Mouse (Mus musculus): ENCODE measurements at regions not wholly inside any gene's neighbourhood (a gene's known extent, or its start where the extent isn't known, plus 50 kb on each side); places are given as distances from the start of the nearest gene placed in this dataset.

DNA sequence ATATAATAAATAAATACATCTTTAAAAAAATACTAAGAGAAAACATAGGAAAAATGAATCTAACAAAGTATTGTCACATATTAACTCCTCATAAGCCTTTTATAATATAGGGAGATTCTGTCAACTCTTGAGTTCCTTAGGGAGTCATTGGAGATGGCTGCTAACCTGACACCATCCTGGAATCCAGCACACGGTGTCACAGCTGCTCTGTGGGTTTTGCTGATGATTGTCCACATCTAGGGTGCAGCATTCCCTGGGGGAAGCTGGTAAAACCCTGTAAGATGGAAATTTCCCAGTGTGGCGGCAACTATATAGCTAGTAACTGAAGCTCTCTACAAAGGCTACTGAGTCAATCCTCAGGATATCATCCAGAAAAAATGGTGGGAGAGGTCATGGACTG is 58.9 kb upstream of the E2f3 start:
- no peak for DNase-seq (ENCODE audit: low read depth, low spot score)
- ATAC-seq = no peak
- TF ChIP-seq CTCF (IDR thresholded peaks at IDR 0.05) = no peak
- in situ Hi-C loops (cut with MboI; ENCODE audit: low pct_unique_long_range_greater_than_20kb) = no loop called here
- no peaks in the 10 kb centered on the region for H3K27me3 ChIP-seq
- POLR2A ChIA-PET = no interaction called here
- CTCF ChIA-PET = no interaction called here

DNA sequence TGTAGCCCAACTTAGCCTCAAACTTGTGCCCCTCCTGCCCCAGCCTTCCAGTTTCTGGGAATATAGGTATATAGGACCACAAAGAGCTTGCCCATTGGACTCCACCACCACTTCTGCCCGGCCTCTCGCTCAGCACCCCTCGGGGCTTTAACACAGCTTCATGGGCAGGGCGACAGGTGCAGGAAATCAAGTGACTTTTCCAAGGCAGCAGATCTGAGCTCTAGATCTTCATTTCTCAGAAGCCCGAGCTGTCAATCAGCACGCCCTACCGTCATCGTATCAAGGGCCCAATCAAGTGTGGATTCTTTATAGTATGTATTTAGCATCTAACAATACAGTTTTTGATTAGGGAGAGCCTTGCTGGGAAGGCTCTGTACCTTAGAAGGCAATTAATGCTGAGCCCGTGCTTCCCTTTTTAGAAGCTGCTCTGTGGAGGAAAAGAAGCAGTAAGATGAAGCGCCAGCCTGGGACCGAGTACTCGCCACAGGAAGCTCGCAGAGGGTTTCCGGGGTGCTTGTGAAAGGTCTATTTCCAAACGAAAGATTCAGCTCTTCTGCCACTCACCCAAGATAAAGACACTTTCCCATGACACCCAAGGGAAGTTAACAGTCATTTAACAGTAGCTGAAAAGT is 56.9 kb upstream of the E2f3 start:
- H3K27me3 ChIP-seq = no peaks in the 10 kb centered on the region
- no peak for ATAC-seq
- CTCF ChIA-PET = interaction anchor here (1.0 to 1.4 kb wide), 2 partner anchors 10 to 19 kb away, joined by 3 read pairs; no protein-coding TSS in a partner anchor
- TF ChIP-seq CTCF (IDR thresholded peaks at IDR 0.05) = no peak
- no peak for DNase-seq (ENCODE audit: low read depth, low spot score)
- in situ Hi-C loops (cut with MboI; ENCODE audit: low pct_unique_long_range_greater_than_20kb) = no loop called here
- POLR2A ChIA-PET = interaction anchor here (0.9 kb wide), 1 partner anchor 10 kb away, joined by 3 read pairs; no protein-coding TSS in a partner anchor

- ATAC-seq (no peak), DNase-seq (ENCODE audit: low read depth, low spot score) (peak; percentile 20)
- H3K27me3 ChIP-seq = no peaks in the 10 kb centered on the region
- TF ChIP-seq CTCF (IDR thresholded peaks at IDR 0.05) = no peak
- in situ Hi-C loops (cut with MboI; ENCODE audit: low pct_unique_long_range_greater_than_20kb) = no loop called here
- ChIA-PET CTCF (interaction anchor here (1.4 kb wide), 1 partner anchor 11 kb away, joined by 3 read pairs; no protein-coding TSS in a partner anchor), POLR2A (no interaction called here)
Measured at GRCm38 (mm10) chr13:30041501-30042295, 55.8 kb upstream of the E2f3 start.

DNA sequence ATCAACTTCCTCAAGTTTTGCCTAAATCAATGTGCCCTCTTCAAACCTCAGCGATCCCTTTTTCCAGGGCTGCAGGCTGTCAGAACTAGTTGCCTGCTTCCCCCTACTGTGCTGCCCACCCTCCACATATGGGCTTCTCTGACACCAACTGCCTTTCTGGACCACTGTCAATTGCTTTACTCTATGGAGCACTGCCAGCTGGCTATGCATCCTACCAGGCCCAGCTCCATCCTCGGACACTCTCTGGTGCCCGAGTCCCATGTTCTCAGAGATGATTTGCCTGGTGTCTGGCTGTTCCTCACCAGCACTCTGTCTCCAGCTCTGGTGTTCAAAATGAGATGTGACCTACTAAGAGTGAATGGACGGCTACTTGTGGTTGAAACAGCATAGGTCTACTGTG is 54.4 kb upstream of the E2f3 start:
- in situ Hi-C loops (cut with MboI; ENCODE audit: low pct_unique_long_range_greater_than_20kb) = no loop called here
- no peak for TF ChIP-seq CTCF (IDR thresholded peaks at IDR 0.05)
- no peaks in the 10 kb centered on the region for H3K27me3 ChIP-seq
- ATAC-seq (no peak), DNase-seq (ENCODE audit: low read depth, low spot score) (no peak)
- CTCF ChIA-PET = interaction anchor here (0.6 to 1.2 kb wide), 2 partner anchors 10 to 34 kb away, joined by 3 read pairs; no protein-coding TSS in a partner anchor
- POLR2A ChIA-PET = no interaction called here

- no peak for TF ChIP-seq CTCF (IDR thresholded peaks at IDR 0.05)
- ChIA-PET POLR2A (no interaction called here), CTCF (interaction anchor here (0.6 to 1.2 kb wide), 2 partner anchors 10 to 34 kb away, joined by 3 read pairs; no protein-coding TSS in a partner anchor)
- no peaks in the 10 kb centered on the region for H3K27me3 ChIP-seq
- DNase-seq (ENCODE audit: low read depth, low spot score) (no peak), ATAC-seq (no peak)
- in situ Hi-C loops (cut with MboI; ENCODE audit: low pct_unique_long_range_greater_than_20kb) = no loop called here
Measured at GRCm38 (mm10) chr13:30039791-30040190, 53.9 kb upstream of the E2f3 start.

- H3K27me3 ChIP-seq = peaks cover 10% of the 10 kb centered on the region
- TF ChIP-seq CTCF (IDR thresholded peaks at IDR 0.05) = no peak
- in situ Hi-C loops (cut with MboI; ENCODE audit: low pct_unique_long_range_greater_than_20kb) = no loop called here
- ChIA-PET CTCF (no interaction called here), POLR2A (no interaction called here)
- ATAC-seq (no peak), DNase-seq (ENCODE audit: low read depth, low spot score) (no peak)
Measured at GRCm38 (mm10) chr13:30036561-30036960, 50.7 kb upstream of the E2f3 start.

DNA sequence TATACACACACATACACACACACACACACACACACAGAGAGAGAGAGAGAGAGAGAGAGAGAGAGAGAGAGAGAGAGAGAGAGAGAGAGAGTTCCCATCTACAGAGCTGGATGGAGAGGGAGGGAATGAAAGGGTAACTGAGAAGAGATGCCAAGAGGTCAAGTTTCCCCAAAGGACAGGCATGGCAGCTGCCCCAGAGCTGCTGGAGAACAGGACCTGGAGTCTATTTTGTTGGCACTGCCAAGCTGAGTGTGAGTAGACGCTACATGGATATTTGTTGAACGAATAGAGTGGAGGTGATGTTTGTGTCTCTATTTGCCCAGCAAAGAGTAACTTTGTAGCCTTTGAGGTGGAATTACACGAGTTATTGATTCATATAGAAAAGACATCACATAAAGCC is 50.2 kb upstream of the E2f3 start:
- in situ Hi-C loops (cut with MboI; ENCODE audit: low pct_unique_long_range_greater_than_20kb) = no loop called here
- POLR2A ChIA-PET = no interaction called here
- CTCF ChIA-PET = no interaction called here

More for the DNA sequence above, 50.2 kb upstream of the E2f3 start:
- ATAC-seq (no peak), DNase-seq (ENCODE audit: low read depth, low spot score) (no peak)
- TF ChIP-seq CTCF (IDR thresholded peaks at IDR 0.05) = no peak
- H3K27me3 ChIP-seq = peaks cover 10% of the 10 kb centered on the region

Measured in Patski (cell line).